Mouse (Mus musculus) midbrain, embryonic 10.5 days (tissue): ENCODE measurements around the gene Naaladl1. TPM values are rescaled to one million over a fixed set of nuclear protein-coding genes. Genes with fewer than 3 reads are reported as not detected.

ENCODE experiments used
- DNase-seq: peaks from one replicate; pipeline ENCODE4 v3.0.0-alpha.2; 2017; ENCODE audit warnings: low spot score
- H3K27ac ChIP-seq: fragments of 300-500 bp; sonication (generic); replicated peaks from 2 replicates; pipeline ENCODE4 v1.5.1; 2016; ENCODE audit warnings: mild to moderate bottlenecking
- H3K27me3 ChIP-seq: fragments of 300-500 bp; sonication (generic); 2 replicates; pipeline ENCODE4 v1.6.1; 2016; ENCODE audit warnings: low read depth, mild to moderate bottlenecking; ENCODE audit not compliant: poor library complexity, severe bottlenecking
- H3K36me3 ChIP-seq: fragments of 300-500 bp; sonication (generic); 2 replicates; pipeline ENCODE4 v1.6.1; 2016; ENCODE audit warnings: mild to moderate bottlenecking, moderate library complexity
- H3K4me1 ChIP-seq: fragments of 300-500 bp; sonication (generic); 2 replicates; pipeline ENCODE4 v1.6.1; 2016
- H3K4me3 ChIP-seq: fragments of 300-500 bp; sonication (generic); 2 replicates; pipeline ENCODE4 v1.5.1; 2016; ENCODE audit warnings: mild to moderate bottlenecking, moderate library complexity
- H3K9me3 ChIP-seq: fragments of 300-500 bp; sonication (generic); replicated peaks from 2 replicates; pipeline ENCODE4 v1.6.1; 2016; ENCODE audit warnings: mild to moderate bottlenecking
- WGBS: fragments of 180-500 bp; shearing (Covaris S2); methylation state at CpG from one replicate; pipeline ENCODE4 v1.1.7; 2016; 5-methylcytosine and 5-hydroxymethylcytosine counted together
- polyA plus RNA-seq: library from polyadenylated mRNA; unstranded; fragments of >200 nt; fragmentation: Nextera tagmentation; extraction: Ambion mirVana; gene quantifications from 2 replicates; pipeline ENCODE4 v1.2.1, GENCODE M21; 2016

The Naaladl1 gene
- polyA plus RNA-seq, 1 experiment from 2014 or later: 0.72 TPM

DNA sequence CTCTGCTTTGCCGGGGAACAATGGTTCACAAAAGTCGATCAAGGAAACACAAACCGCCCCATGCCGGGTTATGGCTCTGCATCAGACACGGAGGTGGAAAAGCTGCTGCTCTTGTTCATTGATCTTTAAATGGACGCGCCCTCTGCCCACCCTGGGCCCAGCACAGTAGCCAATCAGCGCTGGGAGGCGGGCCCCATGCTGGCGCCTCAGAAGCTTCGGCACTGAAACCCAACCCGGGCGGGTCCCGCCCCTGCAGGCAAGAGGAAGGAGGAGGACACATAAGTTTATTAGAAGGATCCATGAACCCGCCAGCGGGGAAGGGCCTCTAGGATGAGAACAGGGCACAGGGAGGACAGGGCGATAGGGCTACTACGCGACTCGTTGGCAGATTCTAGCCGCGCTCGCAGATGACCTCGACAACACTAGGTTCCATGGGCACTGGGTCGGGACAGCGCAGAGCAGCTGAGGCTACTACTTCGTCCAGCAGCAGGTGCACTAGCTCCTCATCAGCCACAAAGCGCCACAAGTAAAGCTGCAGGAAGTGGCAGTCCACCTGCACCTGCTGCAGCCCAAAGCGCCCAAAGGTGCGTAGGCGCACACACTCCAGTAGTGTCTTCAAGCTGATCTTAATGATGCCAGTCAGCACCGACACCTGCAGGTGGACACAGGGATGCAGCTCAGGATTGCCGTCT lies 37.7 kb upstream of the Naaladl1 start, which contains the start of gene Tm7sf2:
TSS of gene Tm7sf2 (minus strand) at position 650 of the 692 bp plus-strand sequence.
- whole genome bisulfite sequencing: 8% methylated on average over 33 of the region's 33 CpGs
- H3K36me3 ChIP-seq: peaks cover 45% of the 10 kb centered on the region

DNA sequence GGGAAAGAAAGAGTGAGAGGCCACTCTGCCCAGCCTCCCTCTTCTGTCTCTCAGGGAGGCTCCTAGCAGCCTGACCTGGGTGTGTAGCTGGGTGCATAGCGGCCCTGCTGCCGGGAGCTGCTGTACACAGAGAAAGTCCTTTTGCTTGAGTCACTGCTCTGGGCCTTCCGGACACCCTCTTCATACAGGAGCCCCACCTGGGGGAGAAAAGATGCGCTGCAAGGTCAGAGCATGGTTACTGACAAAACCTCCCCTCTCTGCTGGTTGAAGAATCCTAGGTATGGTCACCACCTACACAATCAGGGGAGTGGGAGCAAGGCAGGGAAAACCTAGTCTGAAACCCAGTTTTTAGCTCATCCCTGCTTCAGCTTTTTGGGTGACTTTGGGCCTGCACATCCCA lies 36.6 kb upstream of the Naaladl1 start:
- H3K27ac ChIP-seq: no peak overlapping the region
- WGBS: 83% methylated on average over 4 of the region's 4 CpGs
- H3K36me3 ChIP-seq: peaks cover 48% of the 10 kb centered on the region
- DNase-seq: no peak
- no peaks in the 10 kb centered on the region for H3K9me3 ChIP-seq
- no peaks in the 10 kb centered on the region for H3K27me3 ChIP-seq
- peaks cover 26% of the 10 kb centered on the region for H3K4me1 ChIP-seq
- H3K4me3 ChIP-seq: no peak overlapping the region; the same call in 1 of the 2 replicates

More for the DNA sequence above, 37.7 kb upstream of the Naaladl1 start, which contains the start of gene Tm7sf2:
- no peaks in the 10 kb centered on the region for H3K27me3 ChIP-seq
- DNase-seq: peak; percentile 91
- peak within 1 kb of the TSS; percentile 73 for H3K4me3 ChIP-seq
- no peaks in the 10 kb centered on the region for H3K9me3 ChIP-seq
- H3K27ac ChIP-seq: peak within 1 kb of the TSS; percentile 88
- peaks cover 33% of the 10 kb centered on the region for H3K4me1 ChIP-seq

- H3K4me1 ChIP-seq: peaks cover 28% of the 10 kb centered on the region
- H3K36me3 ChIP-seq: peaks cover 56% of the 10 kb centered on the region
- no peak for DNase-seq
- no peak overlapping the region for H3K4me3 ChIP-seq
- no peaks in the 10 kb centered on the region for H3K27me3 ChIP-seq
- no peak overlapping the region for H3K27ac ChIP-seq
- no peaks in the 10 kb centered on the region for H3K9me3 ChIP-seq
- WGBS: 93% methylated on average over 10 of the region's 10 CpGs
These were observed 35.7 kb upstream of the Naaladl1 start for GRCm38 (mm10) chr19:6069851-6070250.

GRCm38 (mm10) chr19:6070571-6071250 lies 34.9 kb upstream of the Naaladl1 start:
- Histone ChIP-seq H3K36me3 (peaks cover 63% of the 10 kb centered on the region), H3K4me3 (peak overlapping the region; percentile 12; the same call in 1 of the 2 replicates), H3K4me1 (peaks cover 36% of the 10 kb centered on the region), H3K27me3 (no peaks in the 10 kb centered on the region), H3K27ac (no peak overlapping the region), H3K9me3 (no peaks in the 10 kb centered on the region)
- WGBS: 91% methylated on average over 31 of the region's 31 CpGs
- no peak for DNase-seq

DNA sequence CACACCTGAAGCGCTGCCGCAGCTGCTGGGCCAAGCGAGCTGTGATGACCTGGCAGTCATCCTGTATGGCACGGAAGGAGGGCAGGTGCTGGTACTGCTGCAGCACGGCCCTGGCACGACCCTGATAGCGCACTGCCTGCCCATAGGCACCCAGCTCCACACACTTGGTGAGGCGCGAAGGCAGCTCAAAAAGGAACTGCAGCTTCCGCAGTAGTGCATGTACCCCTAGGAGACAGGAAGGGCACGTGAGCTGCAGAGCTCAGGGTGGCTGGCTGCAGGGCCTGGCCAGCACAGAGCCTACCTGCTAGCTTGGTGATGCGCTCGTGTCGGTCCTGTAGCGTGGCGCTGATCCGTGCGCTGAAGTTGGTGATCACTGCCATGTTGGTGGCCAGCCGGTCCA lies 34.3 kb upstream of the Naaladl1 start:
- H3K36me3 ChIP-seq: peaks cover 63% of the 10 kb centered on the region

DNA sequence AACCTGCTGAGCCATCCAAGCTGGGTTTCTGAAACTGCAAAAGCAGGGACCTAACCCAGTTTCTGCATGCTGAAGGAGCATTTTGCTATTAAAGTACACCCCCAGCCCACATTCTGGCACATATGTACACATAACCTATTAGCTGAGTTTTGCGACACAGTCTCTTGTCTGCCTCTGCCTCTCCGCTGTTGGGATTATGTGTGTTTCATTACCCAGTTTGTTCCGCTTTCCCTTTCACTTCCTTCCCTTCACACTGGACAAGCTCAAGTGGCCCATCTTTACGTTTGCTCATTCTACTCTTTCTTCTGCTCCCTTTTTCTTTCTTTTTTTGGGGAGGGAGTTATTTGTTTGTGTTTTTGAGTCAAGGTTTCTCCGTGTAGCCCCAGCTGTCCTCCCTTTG lies 31.7 kb upstream of the Naaladl1 start:
- Histone ChIP-seq H3K27me3 (no peaks in the 10 kb centered on the region), H3K9me3 (no peaks in the 10 kb centered on the region), H3K27ac (no peak overlapping the region), H3K4me1 (peaks cover 32% of the 10 kb centered on the region), H3K36me3 (peaks cover 58% of the 10 kb centered on the region), H3K4me3 (no peak overlapping the region)
- 89% methylated on average over 5 of the region's 5 CpGs for WGBS
- no peak for DNase-seq

More for the DNA sequence above, 34.3 kb upstream of the Naaladl1 start:
- Histone ChIP-seq H3K27ac (no peak overlapping the region), H3K4me3 (peak overlapping the region; percentile 12; the same call in 1 of the 2 replicates), H3K27me3 (no peaks in the 10 kb centered on the region), H3K9me3 (no peaks in the 10 kb centered on the region), H3K4me1 (peaks cover 38% of the 10 kb centered on the region)
- WGBS: 96% methylated on average over 19 of the region's 19 CpGs
- DNase-seq: no peak

DNA sequence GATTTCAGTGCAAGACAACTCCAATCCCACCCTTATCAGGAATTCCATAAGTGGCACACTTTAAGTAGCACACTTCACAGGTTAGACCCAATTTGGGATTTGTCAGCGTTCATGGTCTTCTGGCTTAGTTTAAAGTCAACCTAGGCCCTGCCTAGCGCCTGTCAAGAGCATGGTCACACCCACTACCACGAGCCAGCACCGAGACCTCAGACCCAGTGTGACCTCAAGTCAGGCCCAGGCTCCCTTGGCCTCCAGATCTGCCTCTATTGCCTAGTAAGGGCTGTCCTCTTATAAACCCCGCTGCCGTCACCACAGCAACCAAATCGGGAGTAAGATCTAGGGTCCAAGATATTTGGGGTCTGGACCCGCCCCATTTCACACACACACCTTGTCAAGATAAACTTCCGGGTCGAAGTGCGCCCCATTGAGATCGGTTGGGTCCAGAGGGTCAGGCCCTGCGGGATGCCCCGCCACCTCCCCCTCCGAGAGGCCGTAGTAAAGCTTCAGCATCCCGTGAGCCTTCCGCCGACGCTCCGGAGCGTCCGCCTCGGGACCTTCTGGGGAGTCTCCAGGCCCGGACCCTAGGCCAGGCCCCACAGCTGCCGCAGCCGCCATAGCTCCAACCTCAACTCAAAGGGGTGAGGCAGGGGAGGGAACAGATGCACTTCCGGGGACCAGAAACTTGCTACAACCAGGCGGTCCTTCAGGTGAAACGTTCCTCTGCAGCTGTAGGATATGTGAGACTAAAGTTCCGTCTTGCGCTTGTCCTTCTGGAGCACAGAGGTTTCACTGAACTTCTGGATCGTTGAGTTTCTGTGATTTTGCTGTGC lies 28.8 kb upstream of the Naaladl1 start, which contains the start of gene Vps51:
TSS of gene Vps51 (minus strand) at position 668 of the 830 bp plus-strand sequence.
- Histone ChIP-seq H3K4me1 (peaks cover 32% of the 10 kb centered on the region), H3K4me3 (peak within 1 kb of the TSS; percentile 70), H3K9me3 (no peaks in the 10 kb centered on the region), H3K27ac (peak within 1 kb of the TSS; percentile 93), H3K36me3 (peaks cover 54% of the 10 kb centered on the region), H3K27me3 (no peaks in the 10 kb centered on the region)
- peak; percentile 87 for DNase-seq
- WGBS: 2% methylated on average over 33 of the region's 33 CpGs

DNA sequence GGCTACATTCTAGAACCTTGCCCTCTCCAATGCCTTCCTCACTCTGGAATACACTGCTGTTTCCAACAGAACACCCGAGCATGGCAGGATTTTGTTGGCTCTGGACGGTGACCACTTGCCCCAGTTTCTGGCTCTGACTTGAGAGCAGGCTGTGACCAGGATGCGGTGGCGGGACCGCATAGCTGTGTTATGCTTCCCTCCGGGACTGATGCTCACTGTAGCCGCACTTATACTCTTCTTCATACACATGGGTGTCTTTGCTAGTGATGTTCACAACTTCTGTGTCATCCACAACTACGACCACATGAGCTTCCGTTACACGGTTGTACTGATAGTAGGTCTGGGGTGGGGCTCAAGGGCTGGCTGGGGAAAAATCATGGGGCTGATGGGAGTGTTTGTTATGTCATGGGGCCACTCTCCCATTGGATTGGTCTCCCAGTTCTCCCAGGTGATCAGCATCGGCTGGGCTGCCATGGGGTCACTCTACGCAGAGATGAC lies 25.6 kb upstream of the Naaladl1 start, which contains the start of gene Tmem262:
TSS of gene Tmem262 (plus strand) at position 51 of the 498 bp plus-strand sequence.
- 92% methylated on average over 12 of the region's 12 CpGs for WGBS
- Histone ChIP-seq H3K9me3 (no peaks in the 10 kb centered on the region), H3K36me3 (peaks cover 41% of the 10 kb centered on the region), H3K27ac (no peak within 1 kb of the TSS), H3K4me1 (peaks cover 40% of the 10 kb centered on the region), H3K4me3 (peak within 1 kb of the TSS; percentile 4; the same call in 1 of the 2 replicates), H3K27me3 (no peaks in the 10 kb centered on the region)
- no peak for DNase-seq

DNA sequence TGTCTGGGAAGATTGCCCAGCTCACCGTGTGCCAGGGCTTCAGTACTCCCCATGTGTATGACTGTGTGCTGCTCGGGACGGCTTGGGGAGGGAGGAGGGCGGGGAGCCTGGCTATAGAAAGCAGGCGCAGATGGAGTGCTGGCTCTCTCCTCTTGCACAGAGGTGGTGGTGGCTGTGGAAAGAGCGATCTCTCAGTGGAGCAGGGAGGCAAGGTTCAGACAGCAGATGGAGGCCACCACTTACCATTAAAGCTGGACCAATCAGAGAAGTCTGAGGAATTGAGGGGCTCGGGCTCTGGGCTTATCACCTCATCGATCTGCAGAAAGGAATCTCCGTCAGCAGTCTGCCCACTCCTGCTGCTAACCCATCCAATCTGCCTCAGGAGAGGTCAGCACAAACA lies 23.4 kb upstream of the Naaladl1 start, which contains the start of gene Gm28374:
TSS of gene Gm28374 (minus strand) at position 101 of the 400 bp plus-strand sequence.
- peaks cover 33% of the 10 kb centered on the region for H3K4me1 ChIP-seq
- H3K4me3 ChIP-seq: peak within 1 kb of the TSS; percentile 24; the same call in 1 of the 2 replicates
- peaks cover 48% of the 10 kb centered on the region for H3K36me3 ChIP-seq
- H3K27ac ChIP-seq: no peak within 1 kb of the TSS
- DNase-seq: no peak
- H3K9me3 ChIP-seq: no peaks in the 10 kb centered on the region
- WGBS: 91% methylated on average over 9 of the region's 9 CpGs
- no peaks in the 10 kb centered on the region for H3K27me3 ChIP-seq

DNA sequence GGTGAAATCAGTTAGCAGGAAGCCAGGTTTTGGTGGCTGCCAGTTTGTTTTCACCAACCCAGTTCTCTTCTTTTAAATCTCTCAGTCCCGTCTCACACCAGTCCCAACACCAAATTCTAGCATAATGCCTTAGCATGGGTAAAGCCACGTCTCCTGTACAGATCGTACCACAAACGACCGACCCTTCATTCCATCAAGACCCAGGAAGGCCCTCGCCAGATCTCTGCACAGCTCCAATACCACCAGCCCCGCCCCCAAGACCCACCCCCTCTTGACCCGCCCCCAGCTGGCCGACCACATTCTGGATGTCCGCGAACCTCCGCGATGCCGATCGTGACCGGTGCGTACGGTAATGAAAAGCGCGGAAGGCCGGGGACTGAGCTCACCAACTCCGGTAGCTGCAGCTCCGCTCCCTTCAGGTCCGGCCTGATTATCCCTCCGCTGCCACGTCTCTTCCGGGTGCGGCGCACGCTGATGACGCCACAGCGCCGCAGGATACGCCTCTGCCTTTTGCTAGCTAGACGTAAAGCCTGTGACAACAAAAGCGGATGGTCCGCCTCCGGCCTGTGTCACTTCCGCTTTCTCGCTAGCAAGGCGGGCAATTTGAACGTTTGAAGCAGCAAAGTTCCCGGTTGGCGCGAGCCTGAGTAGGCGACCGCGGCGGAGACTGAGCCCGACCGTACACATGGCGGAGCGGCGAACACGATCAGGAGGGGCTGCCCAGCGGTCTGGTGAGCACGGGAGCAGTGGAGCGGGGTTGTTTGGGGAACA lies 20.9 kb upstream of the Naaladl1 start, which contains the start of the genes Zfpl1 and Cdca5:
TSS of gene Zfpl1 (minus strand) at position 479 of the 771 bp plus-strand sequence.
TSS of gene Cdca5 (plus strand) at position 506 of the 771 bp plus-strand sequence.
- H3K36me3 ChIP-seq: peaks cover 68% of the 10 kb centered on the region

GRCm38 (mm10) chr19:6085417-6085879 lies 20.1 kb upstream of the Naaladl1 start:
- Histone ChIP-seq H3K27me3 (no peaks in the 10 kb centered on the region), H3K36me3 (peaks cover 68% of the 10 kb centered on the region), H3K27ac (peak overlapping the region; percentile 89), H3K9me3 (no peaks in the 10 kb centered on the region), H3K4me1 (peaks cover 22% of the 10 kb centered on the region), H3K4me3 (peak overlapping the region; percentile 87)
- peak; percentile 71 for DNase-seq
- under 1% methylated on average over 17 of the region's 17 CpGs for WGBS

More for the DNA sequence above, 20.9 kb upstream of the Naaladl1 start, which contains the start of the genes Zfpl1 and Cdca5:
- Histone ChIP-seq H3K4me3 (peak within 1 kb of the TSS; percentile 87), H3K4me1 (peaks cover 22% of the 10 kb centered on the region), H3K9me3 (no peaks in the 10 kb centered on the region), H3K27ac (peak within 1 kb of the TSS; percentile 89), H3K27me3 (no peaks in the 10 kb centered on the region)
- under 1% methylated on average over 58 of the region's 58 CpGs for WGBS
- peak; percentile 97 for DNase-seq
